Mouse (Mus musculus) lung, postnatal 4 days (tissue): ENCODE measurements around the gene Slc16a7.

Source experiments
- DNase-seq, 2 experiments: peaks; one replicate each; pipeline ENCODE4 v3.0.0; 2021

Slc16a7 gene

GRCm38 (mm10) chr10:125175013-125175650, 214.1 kb downstream of the Slc16a7 start:
- no peak for DNase-seq

DNA sequence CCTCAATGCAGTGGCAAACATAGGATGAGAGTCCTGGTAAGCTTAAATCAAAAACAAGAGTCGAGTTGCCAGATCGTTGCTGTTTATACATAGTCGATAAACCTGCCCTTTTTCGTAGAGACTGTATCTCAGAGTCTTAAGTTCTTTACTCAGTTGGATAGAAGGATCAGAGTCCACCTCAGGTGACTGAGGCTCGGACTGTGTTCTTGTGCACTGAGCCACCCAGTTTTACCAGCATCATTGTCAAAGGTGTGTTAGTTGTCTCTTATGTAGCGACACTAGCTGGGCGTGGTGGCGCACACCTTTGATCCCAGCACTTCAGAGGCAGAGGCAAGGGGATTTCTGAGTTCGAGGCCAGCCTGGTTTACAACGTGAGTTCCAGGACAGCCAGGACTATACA, 217.6 kb downstream of the Slc16a7 start:
- no peak for DNase-seq

DNA sequence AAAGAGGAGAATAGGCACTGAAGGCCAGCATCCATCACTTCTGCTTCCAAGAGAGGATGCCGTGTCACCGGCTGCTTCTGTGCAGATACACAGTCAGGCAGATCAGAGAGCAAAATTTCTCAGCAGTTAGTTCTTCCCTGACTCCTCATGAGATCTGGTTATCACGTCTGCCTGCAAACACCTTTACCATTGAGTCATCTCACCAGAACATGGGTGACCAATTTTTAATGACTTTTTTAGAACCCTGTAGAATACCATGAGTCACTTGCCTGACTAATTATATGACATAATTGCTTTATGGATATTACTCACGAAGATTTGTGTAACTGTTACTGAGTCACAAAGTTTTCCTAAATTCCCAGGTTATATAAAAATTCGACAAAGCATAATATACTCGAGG, 218.1 kb downstream of the Slc16a7 start:
- DNase-seq, result no peak
